Mouse (Mus musculus) embryo, embryonic 10 days (tissue): ENCODE measurements at regions not wholly inside any gene's neighbourhood (a gene's known extent, or its start where the extent isn't known, plus 50 kb on each side); places are given as distances from the start of the nearest gene placed in this dataset.

Experiments used
- DNase-seq: peaks from one replicate; pipeline ENCODE4 v3.0.0-alpha.2; 2015; ENCODE audit warnings: low spot score

GRCm38 (mm10) chr9:23064001-23064400 is 158.9 kb upstream of the Bmper start:
- DNase-seq = no peak

- DNase-seq = no peak
Observed at GRCm38 (mm10) chr9:23064811-23065210, 158.1 kb upstream of the Bmper start.

- DNase-seq = no peak
Observed at GRCm38 (mm10) chr9:23068101-23068791, 154.6 kb upstream of the Bmper start.

GRCm38 (mm10) chr9:23069161-23069560 is 153.7 kb upstream of the Bmper start:
- no peak for DNase-seq

- peak; percentile 29 for DNase-seq
Observed at GRCm38 (mm10) chr9:23071006-23071405, 151.9 kb upstream of the Bmper start.

- DNase-seq = no peak
Observed at GRCm38 (mm10) chr9:23072741-23073140, 150.1 kb upstream of the Bmper start.

GRCm38 (mm10) chr9:23083562-23083961 is 139.3 kb upstream of the Bmper start:
- DNase-seq = peak; percentile 71

GRCm38 (mm10) chr9:23089339-23089738 is 133.5 kb upstream of the Bmper start:
- no peak for DNase-seq

GRCm38 (mm10) chr9:23097134-23097789 is 125.6 kb upstream of the Bmper start:
- DNase-seq = no peak

- DNase-seq = no peak
Observed at GRCm38 (mm10) chr9:23101584-23101983, 121.3 kb upstream of the Bmper start.

- DNase-seq = no peak
Observed at GRCm38 (mm10) chr9:23101990-23102796, 120.7 kb upstream of the Bmper start.

- DNase-seq = no peak
Observed at GRCm38 (mm10) chr9:23111500-23111899, 111.4 kb upstream of the Bmper start.

GRCm38 (mm10) chr9:23115026-23115425 is 107.8 kb upstream of the Bmper start:
- no peak for DNase-seq

GRCm38 (mm10) chr9:23115540-23115939 is 107.3 kb upstream of the Bmper start:
- no peak for DNase-seq

- DNase-seq = no peak
Observed at GRCm38 (mm10) chr9:23116311-23116710, 106.6 kb upstream of the Bmper start.

GRCm38 (mm10) chr9:23119811-23120210 is 103.1 kb upstream of the Bmper start:
- no peak for DNase-seq

- no peak for DNase-seq
Observed at GRCm38 (mm10) chr9:23120814-23121213, 102.1 kb upstream of the Bmper start.

- DNase-seq = no peak
Observed at GRCm38 (mm10) chr9:23122524-23122923, 100.4 kb upstream of the Bmper start.

- no peak for DNase-seq
Observed at GRCm38 (mm10) chr9:23123452-23123851, 99.4 kb upstream of the Bmper start.

- DNase-seq = no peak
Observed at GRCm38 (mm10) chr9:23125761-23126704, 96.8 kb upstream of the Bmper start.

GRCm38 (mm10) chr9:23127338-23128017 is 95.4 kb upstream of the Bmper start:
- DNase-seq = no peak
